Mouse (Mus musculus) G1E (cell line): ENCODE measurements around the gene Cdh16.

Experiments
- CTCF ChIP-seq: IDR thresholded peaks from 2 replicates; pipeline ENCODE4 v1.5.1; 2012; ENCODE audit warnings: low read depth, low read length, inconsistent platforms, mixed read lengths
- GATA1 ChIP-seq: IDR thresholded peaks from 2 replicates; pipeline ENCODE4 v1.6.1; 2012; ENCODE audit warnings: borderline replicate concordance, low read length, inconsistent platforms, mixed read lengths
- GATA2 ChIP-seq: IDR thresholded peaks from 2 replicates; pipeline ENCODE4 v1.6.1; 2012; ENCODE audit warnings: low read depth, low read length, inconsistent platforms, borderline replicate concordance
- POLR2AphosphoS5 ChIP-seq: IDR thresholded peaks from 2 replicates; pipeline ENCODE4 v1.6.1; 2012; ENCODE audit warnings: low read depth, low read length, inconsistent platforms; ENCODE audit not compliant: insufficient replicate concordance
- TAL1 ChIP-seq: conservative IDR thresholded peaks from 2 replicates; pipeline ENCODE4 v1.6.1; 2012; ENCODE audit warnings: low read depth, low read length, inconsistent platforms, mixed read lengths

DNA sequence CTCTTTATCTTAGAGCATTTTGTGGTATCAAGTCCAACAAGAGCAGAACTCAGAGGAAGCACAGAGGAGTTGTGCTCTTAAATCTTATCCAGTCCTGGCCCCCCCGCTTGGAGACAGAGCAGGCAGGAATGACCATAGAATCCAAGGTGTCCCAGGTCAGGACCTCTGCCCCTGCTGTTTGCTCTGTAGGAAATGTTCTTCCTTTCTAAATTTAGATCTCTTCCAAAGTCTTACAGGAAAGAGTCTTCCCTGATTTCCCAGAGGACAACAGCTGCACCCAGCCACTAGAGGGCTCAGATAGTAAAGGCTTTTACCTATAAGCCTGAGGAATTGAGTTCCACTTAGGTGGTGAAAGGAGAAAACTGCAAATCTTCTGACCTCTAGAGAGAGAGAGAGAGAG, 54.6 kb downstream of the Cdh16 start:
- TF ChIP-seq CTCF: no peak
- no peak for TF ChIP-seq TAL1
- TF ChIP-seq GATA2: no peak
- no peak for TF ChIP-seq POLR2AphosphoS5
- TF ChIP-seq GATA1: no peak
